Mouse (Mus musculus): Measurements from ENCODE around the gene Stra6.

Gene Stra6

DNA sequence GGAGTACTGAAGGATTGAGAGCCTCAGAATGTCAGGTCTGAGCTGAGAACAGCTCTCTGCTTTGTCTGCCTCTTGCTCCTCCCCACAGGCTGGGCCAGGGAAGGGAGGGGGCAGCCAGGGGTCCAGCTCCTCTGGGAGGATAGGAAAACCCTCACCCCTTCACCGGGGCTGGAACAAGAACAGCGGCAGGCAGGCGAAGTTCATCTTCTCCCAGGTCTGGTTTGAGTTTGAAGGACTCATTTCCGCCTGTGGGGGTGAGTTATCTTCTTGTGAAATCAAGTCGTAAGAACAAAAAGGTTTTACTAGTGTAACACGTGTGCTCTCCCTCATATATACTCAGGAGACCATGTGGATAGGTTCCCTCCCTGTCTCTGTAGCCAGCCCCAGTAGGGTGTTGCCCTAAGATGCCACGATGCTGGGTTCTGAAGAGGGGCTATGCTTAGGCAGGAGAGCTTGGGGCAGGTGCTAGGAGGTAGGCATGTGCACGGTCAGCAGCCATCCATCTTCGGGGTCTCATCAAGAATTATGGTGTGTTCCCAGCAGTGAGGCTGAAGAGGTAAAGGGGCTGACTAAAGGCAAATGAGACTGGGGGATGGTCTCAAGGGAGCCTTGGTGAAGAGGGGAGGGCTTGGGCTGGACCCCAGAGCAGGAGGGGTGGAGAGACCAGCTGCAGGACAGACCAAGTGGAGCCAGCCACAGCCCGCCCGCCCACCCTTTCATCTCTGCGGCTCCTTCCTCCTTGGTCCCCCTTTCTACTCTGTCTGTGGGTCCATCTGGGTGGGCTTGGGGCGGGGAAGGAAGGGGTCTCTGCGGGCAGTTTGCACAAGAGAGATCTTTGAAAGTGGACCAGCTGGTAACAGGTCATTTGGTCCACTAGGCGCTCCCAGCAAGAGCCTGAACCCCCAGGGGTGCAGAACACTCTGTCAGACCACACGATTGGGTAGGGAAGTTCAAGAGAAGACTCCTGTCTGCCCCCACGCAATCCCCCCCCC is 70.6 kb downstream of the Stra6 start:
- no peak for DNase-seq (ENCODE audit: low spot score)

DNA sequence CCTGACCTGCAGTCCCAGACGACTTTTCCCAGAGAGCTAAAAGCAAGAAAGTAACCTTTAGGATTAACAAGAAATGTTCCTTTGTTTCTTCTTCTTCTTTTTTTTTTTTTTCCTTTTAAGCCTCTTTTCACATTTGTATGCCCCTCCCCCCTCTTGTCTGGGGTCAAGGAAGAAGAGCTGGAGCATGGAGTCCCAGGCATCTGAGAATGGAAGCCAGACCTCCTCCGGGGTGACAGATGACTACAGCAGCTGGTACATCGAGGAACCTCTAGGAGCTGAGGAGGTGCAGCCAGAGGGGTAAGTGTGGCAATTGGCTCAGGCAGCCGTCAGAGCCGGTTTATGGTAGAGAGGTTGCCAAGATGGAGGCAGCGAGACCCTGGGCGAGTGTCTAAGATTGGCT is 71.3 kb downstream of the Stra6 start:
- DNase-seq (ENCODE audit: low spot score), result peak; percentile 61

DNA sequence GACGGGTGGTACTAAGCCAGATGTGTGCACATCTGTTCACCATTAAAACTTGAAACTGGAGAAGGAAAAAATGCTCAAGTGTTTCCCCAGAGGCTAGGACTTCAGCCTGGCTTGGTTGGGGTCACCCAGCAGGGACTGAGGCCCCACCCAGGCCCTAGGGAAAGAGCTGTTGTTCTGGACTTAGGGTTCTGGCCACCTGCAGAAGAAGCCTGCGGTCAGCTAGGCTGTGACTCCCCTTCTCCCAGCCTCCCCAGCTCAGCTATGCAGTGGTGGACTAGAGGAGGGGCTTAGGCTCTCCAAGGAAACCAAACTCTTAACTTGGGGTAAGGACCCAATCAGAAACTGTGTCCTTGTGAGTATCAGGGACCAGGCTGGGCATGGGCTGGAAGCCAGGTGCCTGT is 72.3 kb downstream of the Stra6 start:
- DNase-seq (ENCODE audit: low spot score), result no peak

DNA sequence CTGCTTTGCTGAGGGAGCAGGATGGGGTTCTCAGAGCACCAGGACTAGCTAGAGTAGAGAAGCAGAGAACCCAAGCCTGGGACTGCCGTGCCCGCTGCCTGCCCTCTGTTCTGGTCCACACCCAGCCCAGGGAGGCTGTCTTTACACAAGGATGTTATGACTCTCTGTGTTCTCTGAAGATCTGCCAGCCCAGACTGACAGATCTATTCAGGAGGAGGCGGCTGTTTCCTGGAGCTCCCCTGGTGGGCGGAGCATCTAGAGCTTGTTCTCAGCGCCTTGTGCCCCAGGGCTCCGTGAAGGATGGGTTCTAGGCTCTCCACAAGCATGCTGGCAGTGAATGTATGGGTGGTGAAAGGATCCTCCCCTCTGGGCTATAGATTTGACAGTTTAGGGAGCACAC is 76.4 kb downstream of the Stra6 start:
- peak; percentile 25 for DNase-seq (ENCODE audit: low spot score)

DNA sequence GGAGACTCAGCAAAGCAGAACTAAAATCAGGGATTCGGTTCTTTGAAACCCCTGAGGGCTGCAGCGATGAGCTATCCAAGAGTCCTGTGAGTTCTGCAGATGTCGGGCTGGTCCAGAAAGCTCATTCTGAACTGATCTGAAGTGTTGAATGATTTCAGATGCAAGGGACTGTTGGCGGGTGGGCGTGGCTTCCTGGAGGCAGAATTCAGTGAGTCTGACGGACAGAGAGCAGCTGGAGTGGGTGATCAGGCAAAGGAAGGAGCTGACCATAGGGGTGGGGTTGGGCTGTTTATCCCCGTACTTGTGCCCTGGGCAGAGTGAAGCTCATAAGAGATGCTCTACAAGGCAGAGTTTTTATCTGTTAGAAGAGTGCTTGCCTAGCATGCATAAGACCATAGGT is 79.8 kb downstream of the Stra6 start:
- DNase-seq (ENCODE audit: low spot score), result no peak

DNA sequence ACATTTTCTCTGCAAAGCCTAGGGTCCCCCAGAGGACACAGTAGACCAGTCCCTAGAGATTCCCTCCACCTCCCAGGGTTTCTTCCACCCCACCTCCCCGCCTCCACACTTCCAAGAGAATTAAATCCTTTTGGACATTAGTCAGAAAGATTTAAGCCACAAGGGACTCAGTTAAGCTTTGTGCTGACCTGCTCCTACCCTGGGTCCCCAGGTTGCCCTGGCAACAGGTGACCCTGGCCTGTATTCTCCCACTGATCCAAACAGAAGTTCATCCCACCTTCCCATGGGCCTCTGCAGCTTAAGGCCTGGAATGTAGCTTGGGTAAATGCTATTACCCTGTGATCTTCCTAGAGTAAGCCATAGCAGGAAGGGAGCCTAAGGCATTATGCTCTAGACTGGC is 81.1 kb downstream of the Stra6 start:
- no peak for DNase-seq (ENCODE audit: low spot score)

DNA sequence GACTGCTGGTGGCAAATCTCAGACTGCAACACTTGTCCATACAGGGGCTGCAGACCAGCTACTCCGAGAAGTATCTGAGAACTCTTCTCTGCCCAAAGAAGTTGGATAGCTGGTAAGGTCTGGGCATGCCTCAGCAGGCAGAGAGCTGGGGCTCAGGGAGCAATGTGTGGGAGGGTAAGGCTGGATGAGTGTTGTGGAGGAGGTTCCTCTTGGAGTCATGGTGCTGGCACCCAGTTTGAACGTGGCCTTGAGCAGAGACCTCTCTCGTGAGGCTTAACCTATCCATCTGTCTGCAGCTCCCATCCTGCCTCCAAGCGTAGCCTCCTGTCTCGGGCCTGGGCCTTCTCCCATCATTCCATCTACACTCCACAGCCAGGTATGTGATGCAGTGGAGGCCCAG is 81.8 kb downstream of the Stra6 start:
- no peak for DNase-seq (ENCODE audit: low spot score)

DNA sequence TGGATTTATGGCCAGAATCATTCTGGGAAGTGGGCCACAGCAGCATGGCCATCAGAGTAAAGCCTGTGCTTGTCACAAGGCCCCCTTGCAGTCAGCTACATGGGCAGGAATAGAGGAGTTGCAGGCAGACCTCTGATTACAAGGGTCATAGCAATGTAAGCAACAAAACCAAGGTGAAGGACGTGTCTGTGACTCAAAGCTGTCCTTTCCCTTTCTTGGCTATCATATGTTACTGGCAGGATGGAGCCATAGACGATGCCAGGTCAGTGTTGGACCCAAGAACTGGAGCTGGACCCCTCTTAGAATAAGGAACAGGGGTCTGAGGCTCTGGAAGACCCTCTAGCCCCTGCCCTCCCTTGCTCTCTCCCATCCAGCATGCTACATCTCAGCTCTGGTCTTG is 85.2 kb downstream of the Stra6 start:
- no peak for DNase-seq (ENCODE audit: low spot score)

DNA sequence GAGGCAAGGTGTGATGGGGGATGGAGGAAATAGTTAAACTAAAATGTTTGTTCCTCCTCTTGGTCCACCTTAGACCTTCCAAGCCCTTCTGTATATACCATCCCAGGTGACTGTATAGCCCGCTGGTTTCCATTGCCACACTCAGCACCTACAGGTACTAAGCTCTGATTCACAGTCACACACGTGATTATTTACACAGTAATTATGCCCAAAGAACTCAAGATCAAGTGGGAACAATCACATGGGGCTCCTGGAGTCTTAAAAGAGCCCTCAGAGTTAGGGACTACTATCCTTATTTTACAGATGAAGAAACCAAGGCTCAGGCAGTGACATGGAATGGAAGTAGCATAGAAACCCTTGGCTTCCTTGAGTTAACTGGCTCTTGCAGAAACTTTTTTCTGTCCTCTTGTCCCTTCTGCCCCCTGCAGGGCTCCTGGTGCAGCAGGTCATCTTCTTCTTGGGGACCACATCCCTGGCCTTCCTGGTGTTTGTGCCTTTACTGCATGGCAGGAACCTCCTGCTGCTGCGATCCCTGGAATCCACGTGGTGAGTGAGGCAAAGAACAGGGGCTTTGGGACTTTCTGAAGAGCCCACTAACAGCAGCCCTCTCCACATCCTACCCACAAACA is 87.3 kb downstream of the Stra6 start:
- no peak for DNase-seq (ENCODE audit: low spot score)

DNA sequence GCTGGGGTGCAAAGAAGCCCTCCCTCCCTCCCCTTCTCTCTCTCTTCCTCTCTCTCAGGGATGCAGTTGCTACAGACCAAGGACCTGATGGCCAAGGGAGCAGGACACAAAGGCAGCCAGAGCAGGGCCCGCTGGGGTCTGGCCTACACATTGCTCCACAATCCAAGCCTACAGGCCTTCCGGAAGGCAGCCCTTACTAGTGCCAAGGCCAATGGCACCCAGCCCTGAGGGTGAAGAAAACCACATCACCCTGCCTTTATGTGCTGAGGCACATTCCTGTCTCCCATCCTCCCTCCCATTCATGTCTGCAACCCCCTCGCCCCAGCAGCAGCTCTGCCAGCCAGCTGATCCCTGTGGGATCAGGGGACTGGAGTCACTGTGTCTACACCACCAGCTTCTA is 89.5 kb downstream of the Stra6 start:
- no peak for DNase-seq (ENCODE audit: low spot score)

DNA sequence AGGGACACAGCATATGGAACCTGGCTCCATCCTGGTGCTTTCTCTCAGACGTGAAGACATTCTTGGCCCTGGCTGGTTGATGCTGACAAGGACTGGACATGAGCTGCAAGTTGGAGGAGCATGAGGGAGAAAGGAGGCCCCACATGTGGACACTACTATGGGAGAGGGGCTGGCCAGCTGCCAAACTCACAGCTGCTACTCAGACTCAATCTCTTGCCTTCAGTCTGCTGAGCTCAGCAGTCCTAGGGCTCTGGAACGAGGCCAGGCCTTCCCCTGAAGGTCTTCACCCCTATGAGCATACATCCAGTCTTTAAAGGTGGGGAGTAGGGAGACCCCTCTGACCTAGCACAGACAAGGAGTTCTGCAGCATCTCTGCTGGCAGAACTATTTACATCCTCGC is 91.8 kb downstream of the Stra6 start:
- DNase-seq (ENCODE audit: low spot score), result peak; percentile 55

DNA sequence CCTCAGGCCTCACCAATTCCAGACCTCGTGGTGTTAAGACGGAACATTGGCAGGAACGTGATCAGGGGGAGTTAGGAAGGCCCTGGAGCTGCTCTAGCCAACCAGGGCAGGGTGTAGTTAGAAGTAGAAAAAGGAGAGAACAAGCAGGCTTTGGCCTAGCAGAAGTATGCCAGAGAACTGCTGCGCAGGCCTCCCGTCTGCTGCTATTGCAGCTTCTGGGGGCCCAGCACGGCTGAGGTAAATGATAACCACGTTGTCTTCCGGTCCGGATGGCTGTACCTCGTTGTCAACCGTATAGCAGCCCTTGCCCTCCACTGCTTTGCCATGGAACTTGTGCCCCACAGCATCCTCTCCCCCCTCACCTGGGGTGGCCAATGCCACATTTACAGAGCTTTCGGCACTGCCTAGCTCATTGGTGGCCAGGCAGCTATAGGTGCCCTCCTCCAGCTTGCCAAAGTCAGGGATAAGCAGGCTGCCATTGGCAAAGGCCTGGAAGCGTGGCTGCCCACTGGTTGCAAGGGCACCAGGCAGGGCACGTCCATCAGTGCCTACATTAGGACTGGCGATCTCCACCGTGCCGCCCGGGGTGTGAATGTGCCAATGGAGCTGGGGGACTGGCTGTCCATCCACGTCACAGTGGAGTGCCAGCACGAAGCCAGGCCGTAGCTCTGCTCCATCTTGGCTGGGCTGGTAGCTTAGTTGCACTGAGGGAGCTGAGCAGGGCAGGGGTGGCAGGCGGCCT is 93.4 kb downstream of the Stra6 start:
- no peak for DNase-seq (ENCODE audit: low spot score)

DNA sequence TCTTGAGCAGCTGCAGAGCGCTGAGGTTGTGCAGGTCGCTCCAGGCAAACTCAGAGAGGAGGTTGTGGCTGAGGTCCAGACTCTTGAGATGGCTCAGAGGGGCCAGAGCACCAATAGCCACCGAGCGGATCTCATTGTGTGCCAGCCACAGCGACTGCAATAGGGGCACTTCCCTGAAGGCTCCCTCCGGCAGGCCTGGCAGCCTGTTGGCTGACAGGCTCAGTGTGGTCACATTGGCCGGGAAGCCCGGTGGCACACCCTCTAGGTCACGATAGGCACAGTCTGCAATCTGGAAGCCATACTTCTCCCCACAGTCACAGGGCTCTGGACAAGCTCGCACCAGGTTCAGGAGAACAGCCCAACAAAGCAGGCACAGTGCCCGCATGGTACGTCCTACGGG is 94.2 kb downstream of the Stra6 start:
- DNase-seq (ENCODE audit: low spot score), result no peak

DNA sequence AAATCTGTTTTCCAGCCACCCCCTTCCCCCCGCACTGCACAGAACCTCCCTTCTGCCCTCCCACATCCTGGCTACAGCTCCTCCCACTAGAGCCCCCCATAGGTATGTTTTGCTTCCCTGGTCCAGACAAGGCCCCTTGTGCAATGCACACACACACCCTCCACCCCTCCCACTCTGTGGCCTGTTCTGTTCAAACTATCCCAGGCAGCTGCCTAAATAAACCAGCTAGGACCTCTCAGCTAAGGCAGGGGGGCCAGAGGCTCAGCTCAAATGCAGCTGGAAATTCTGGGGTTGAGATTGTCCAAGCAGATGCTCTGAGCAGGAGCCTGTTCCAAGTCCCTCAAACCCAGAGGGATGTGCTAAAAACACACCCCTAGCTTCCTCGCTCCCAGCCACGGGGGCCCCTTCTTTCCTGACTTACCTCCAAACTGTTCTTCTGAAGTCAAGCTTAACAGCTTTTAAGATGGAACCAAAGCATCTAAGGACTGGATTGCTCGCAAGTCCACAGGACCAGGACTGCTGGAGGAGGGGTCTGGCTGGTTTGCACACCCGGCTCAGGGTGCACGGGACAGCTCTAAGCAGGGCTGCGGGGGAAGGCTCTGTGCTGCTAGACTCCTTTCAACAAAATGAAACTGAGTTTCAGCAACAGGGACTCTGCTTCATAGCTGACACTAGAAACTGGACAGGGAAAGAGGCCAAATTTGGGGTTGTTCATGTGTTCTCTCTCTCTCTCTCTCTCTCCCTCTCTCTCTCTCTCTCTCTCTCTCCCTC is 95.1 kb downstream of the Stra6 start:
- peak; percentile 46 for DNase-seq (ENCODE audit: low spot score)

DNA sequence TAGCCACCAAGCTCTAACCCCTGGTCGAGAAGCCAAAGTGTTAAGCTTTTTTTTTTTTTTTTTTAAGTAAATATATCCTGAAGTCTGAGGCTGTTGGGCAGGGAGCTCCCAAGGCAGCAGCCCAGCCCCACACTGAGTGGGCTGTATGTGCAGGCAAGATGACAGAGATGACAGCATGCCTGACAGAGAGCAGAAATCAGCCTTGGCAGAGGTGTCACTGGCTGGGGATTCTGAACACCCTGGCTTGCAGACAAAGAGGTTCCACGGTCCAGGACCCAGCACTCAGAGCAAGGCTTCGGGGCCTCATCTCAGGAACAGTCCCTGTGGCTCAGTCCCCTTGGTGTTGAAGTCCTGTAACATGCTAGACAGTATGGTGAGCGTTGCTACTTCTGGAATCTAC is 96.3 kb downstream of the Stra6 start:
- no peak for DNase-seq (ENCODE audit: low spot score)

DNA sequence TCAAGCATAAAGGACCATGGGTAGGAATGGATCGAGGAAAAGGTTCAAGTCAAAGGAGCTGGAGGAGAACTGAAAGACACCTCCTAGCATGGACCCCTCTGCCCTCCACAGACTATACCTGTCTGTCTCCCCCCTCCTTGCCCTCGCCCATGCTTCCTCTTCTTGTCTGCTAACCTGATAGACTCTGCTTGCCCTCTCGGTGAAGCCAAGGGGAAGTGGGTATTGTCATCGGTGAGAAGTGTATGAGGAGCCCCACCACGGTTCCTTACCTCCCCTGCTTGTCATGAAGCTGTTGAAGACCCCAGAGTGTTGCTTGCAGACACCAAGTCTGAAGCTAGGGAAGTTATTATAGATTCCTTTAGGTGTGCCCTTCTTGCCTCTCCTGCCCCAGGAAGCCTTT is 96.7 kb downstream of the Stra6 start:
- no peak for DNase-seq (ENCODE audit: low spot score)

DNA sequence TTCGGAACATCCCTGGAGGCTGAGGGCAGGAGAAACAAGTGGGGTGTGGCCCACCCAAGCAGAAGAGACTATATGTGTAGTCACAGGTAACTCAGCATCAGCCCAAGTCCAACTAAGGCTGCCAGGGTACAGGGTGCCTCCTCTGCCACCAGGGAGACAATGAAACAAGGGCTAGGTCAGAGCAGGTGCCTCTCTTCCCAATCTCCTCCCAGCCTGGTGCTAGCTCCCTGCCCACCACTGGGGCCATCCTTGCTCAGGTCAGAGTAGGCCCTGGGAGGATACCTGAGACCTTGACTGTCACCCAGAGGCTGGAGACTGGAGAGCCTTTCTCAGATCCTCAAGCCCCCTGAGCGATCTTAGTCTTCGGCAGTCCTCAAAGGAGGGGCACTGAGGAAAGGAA is 98.6 kb downstream of the Stra6 start:
- no peak for DNase-seq (ENCODE audit: low spot score)

DNA sequence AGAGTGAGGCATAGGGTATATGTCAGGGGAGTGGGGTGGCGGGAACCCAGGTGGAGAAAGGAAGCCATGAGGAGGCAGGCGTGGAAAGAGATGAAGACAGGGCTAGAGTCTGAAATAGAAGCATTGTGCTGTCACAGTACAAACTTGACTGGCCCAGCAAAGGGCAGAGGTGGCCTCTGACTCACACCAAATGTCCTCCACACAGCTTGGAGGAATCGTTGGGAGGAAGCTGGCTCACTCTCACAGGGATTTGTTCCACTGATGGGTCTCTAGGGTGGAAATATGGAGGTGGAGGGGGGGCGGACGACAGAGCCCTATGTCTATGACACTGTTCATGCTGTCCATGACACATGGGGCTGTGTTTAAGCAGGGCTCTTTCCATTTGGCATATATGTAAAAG is 99.6 kb downstream of the Stra6 start:
- DNase-seq (ENCODE audit: low spot score), result no peak

DNA sequence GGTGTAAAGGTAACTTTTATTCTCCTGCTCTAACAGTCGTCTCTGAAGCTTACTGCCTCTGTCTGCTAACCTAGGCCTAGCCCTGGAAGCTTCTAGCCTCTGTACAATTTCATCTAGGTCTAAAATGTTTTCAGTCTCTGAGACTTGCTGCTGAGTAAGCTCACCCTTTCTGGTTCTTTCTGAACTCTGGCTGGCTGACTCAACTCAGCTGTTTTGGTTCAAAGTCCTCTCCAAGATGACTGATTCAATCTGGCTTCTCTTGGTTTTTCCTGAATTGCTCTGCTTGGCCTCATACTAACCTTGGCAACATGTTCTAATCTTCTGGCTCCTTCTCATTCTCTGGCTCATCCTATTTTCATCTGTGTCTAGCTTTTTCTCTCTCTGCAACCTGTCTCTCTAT is 102.2 kb downstream of the Stra6 start:
- DNase-seq (ENCODE audit: low spot score), result no peak

DNA sequence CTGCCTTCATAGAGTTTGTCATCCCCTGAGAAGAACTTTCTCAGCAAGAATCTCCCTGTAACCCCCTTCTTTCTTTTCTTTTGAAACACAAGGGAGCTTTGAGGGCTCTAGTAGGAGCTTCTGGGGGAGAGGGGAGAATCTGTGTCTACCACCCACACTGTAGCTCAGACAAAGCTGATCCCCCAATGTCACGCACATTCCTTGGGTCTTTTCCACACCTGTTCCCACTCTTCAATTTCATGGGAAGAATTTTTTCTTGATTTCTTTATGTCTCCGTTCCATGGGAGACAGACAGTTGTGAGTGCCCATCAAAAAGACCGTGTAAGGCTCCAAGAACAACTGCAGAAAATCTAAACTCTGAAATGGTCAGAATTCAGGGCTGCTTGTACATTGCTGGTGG is 105.3 kb downstream of the Stra6 start:
- DNase-seq (ENCODE audit: low spot score), result no peak

DNA sequence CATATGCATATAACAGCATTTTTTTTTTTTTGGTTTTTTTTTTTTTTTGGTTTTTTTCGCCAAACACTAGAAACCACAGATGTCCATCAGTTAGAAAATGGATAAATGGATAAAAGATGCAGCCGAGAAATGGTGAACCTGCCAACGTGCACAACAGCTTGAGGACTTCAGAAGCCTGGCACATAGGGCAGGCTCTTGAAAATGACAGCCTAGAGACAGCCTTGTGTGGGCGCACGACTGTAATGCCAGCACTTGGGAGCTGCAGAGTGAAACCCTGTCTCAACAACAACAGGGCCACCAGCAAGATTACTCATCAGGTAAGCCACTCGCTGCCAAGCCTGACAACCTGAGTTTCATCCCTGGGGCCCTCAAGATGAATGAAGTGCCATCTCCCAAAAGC is 105.8 kb downstream of the Stra6 start:
- no peak for DNase-seq (ENCODE audit: low spot score)

DNA sequence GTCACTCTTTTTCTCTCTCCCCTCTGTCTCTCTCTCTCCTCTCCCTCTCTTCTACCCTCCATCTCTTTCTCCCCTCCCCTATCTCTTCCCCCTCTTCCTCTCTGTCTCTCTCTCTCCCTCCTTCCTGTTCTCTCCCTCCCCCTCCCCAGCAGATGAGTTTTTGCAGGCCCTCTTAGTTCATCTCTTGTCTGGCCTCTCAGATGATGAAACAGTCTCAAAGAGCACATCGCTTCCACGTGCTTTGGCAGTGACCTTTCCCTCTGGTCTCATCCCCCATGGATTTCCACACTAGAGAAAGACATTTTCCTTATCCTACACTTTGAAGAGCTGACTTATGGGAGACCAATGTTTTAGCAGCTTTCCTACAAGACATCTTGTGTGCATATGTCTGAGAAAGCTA is 109.3 kb downstream of the Stra6 start:
- no peak for DNase-seq (ENCODE audit: low spot score)

Data from testis, postnatal 14 days (tissue).